Mouse (Mus musculus): ENCODE results near the gene Tmem131l.

Tmem131l gene

GRCm38 (mm10) chr3:83978497-83979410 lies 61.2 kb downstream of the Tmem131l start:
- DNase-seq (ENCODE audit: low spot score in 2 of 2): no peak

DNA sequence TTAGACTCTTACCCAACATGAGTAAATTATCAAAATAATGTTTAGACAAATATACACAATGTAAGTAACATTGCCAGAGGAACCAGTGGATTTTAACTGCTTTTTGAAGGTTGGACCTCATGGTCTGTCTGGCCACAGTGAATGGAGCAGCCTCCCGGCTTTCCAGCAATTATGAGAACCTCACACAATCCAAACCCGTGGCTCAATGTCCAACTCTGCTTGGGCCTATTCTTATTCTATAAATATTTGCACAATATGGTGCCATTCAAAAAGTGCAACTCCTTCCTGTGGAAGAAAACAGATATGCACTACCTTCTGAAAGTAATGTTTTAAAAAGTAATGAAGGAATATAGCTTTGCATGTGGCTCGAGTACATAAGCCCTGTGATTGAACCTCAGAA lies 62.2 kb downstream of the Tmem131l start:
- DNase-seq (ENCODE audit: low spot score in 2 of 2): no peak

GRCm38 (mm10) chr3:83976161-83976560 lies 63.8 kb downstream of the Tmem131l start:
- DNase-seq (ENCODE audit: low spot score in 2 of 2): no peak

- no peak for DNase-seq (ENCODE audit: low spot score in 2 of 2)
These were observed 66.6 kb downstream of the Tmem131l start for GRCm38 (mm10) chr3:83973339-83973738.

DNA sequence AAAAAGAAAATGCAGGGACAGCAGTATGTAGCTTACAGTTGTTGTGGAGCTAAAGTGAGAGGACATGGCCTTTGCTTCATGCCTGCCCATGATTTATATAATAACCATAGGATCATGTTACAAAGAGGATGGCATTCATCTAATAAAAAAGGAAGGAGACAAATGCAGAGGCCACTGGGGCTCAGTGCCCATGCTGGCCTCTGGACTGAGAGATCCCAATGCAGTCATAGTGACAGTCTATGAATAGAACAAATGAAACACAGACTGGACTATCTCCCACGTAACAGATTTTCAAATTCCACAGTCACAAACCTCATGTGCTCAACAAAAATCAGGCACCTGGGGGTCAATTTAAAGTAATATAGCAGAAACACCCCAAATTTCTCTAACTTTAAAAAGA lies 69.3 kb downstream of the Tmem131l start:
- no peak for DNase-seq (ENCODE audit: low spot score in 2 of 2)

DNA sequence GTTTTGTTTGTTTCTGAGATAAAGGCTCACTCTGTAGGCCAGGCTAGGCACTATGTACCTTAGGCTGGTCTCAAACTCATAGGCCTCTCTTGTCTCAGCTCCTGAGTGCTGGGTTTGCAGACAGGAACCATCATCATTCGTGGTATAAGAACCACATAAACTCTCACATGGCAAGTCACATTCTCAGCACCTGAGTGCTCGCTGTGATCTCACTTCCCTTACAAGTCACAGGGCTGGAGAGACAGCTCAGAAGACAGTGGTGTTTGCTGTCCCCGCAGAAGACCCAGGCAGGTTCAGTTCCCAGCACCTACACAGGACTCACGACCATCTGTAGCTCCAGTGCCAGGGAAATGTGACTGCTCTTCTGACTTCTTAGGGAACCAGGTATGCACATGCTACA lies 70.9 kb downstream of the Tmem131l start:
- DNase-seq (ENCODE audit: low spot score in 2 of 2): no peak

DNA sequence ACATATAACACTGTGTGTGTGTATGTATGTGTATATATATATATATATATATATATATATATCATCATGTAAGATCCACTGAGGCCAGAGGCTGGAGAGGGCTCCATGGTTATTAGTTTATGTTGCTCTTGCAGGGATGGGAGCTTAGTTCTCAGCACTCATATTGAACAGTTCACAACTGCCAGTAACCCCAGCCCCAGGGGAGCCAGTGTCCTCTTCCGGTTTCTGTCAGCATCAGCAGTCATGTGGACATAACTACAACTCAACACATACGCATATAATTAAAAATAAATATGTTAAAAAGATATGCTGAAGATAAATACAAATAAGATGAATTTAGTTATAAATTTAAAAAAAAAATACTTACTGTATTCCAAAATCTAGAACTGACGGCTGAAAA lies 72.2 kb downstream of the Tmem131l start:
- no peak for DNase-seq (ENCODE audit: low spot score in 2 of 2)

DNA sequence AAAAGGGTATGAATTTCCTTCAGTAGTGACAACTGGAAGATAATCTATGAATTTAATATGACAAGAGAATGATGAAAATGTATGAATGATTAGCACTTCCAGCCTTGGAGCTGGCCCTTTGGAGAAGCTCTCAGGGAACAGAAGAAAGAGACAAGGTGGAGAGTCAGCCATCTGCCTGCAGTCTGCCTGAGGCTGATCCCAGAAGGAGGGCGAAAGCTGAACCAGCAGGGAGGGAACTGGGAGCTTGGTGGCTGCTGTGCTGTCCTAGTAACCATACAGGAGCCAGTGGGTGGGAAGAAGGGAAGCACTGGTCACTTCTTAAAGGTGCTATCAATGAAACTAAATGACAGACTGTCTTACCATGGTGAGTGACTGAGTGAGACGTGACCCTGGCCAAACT lies 74.6 kb downstream of the Tmem131l start:
- no peak for DNase-seq (ENCODE audit: low spot score in 2 of 2)

DNA sequence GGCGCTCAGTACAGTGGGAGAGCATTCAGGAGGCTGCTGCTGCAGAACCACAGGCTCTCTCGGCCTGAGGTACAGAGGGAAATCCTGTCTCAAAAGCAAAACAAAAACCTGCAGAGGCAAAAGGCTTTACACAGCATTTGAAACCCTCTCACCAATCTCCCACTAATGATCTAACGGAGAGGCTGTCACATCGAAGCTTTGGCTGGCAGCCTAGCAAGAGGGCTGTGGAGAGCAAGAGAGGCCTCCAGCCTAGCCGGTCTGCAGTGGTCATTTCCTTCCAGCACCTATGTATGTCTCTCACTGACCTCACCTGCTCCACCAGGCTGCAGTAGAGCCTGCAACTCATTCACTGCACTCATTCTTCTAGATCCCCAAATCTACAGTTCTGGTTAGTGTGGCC lies 76.3 kb downstream of the Tmem131l start:
- DNase-seq (ENCODE audit: low spot score in 2 of 2): no peak

- DNase-seq (ENCODE audit: low spot score in 2 of 2): no peak
These were observed 77.4 kb downstream of the Tmem131l start for GRCm38 (mm10) chr3:83962571-83962970.

DNA sequence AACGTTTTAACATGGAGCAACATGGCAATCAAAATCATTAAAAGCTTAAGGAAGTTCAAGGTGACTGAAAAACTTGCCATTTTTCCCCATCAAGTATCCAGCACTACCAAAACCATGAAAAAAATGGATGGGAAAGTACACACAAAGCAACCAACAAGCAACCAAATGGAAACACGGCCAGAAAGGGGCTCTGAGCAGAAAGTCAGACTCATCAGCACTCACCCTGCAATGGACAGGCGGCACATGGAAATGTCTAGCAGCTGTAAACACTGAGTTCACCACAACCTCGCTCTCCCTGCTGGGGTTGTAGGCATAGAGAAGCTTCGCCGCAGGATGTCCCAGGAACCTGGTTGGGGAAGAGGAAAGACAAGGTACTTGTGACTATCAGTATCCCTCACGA lies 77.9 kb downstream of the Tmem131l start:
- DNase-seq (ENCODE audit: low spot score in 2 of 2): no peak

DNA sequence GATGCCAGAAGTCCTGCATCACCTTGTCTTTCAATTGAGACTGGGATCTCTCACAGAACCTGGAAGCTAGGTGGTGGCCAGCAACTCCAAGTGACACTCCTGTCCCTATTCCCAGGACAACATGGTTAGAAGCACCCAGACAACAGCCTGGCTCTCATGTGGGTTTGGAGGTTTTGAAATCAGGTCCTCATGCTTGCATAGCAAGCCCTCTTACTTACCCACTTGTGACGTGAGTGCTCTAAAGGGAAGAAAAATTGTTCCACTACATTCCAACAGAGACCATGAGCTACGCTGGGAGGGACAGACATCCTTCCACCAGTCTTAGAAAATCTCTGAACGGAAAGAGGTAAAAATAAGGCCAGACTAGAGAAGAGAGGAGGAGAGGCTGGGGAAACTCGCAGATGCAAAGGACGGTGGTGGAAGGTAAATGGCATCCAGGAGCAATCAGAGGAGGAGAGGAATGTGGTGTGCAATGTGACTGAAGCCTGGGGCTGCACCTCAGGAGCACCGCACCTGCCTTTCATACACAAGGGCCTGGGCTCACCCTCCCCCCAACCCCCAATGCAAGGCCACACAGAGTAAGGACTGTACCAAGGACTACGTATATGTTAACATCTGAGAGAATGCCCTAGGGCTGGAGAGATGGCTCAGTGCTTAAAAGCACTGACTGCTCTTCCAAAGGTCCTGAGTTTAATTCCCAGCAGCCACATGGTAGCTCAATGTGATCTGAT lies 80.9 kb downstream of the Tmem131l start:
- no peak for DNase-seq (ENCODE audit: low spot score in 2 of 2)

DNA sequence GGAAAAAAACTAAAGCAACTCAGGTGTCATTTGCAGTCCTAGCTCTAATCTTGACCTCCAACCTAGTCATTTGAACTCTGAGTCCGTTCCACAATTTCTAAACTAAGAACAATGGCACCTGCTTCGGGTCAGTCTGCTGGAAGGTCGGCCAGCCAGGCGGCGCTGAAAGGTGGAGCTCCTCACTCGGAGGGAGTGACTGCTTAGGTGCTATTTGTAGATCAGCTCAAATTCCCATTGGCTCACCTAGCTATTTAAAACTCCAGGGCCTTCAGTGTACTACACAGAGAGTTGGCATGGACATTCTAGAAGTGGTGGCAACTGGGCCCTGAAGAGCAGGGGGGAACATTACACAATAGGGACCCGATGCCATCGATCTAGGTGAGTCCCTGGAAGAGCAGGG lies 86.1 kb downstream of the Tmem131l start:
- DNase-seq (ENCODE audit: low spot score in 2 of 2): no peak

DNA sequence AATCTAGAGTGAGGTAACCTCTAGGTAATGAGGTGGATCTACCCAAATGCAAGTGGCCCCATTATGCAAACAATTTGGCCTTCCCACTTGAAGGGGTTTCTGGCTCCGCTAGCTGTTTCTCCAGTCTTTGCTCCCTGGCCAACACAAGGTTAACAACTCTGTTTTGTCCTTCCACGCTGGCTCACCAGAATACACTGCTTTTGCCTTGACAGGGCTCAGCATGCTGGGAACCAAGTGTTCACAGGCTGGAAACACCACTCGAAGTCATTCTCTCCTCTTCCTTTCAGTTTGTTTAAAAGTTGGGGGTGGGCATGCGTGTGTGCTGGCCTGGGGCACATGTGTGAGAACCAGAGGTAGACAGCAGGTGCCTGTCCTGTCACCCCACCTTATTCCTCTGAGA lies 91.2 kb downstream of the Tmem131l start:
- no peak for DNase-seq (ENCODE audit: low spot score in 2 of 2)

DNA sequence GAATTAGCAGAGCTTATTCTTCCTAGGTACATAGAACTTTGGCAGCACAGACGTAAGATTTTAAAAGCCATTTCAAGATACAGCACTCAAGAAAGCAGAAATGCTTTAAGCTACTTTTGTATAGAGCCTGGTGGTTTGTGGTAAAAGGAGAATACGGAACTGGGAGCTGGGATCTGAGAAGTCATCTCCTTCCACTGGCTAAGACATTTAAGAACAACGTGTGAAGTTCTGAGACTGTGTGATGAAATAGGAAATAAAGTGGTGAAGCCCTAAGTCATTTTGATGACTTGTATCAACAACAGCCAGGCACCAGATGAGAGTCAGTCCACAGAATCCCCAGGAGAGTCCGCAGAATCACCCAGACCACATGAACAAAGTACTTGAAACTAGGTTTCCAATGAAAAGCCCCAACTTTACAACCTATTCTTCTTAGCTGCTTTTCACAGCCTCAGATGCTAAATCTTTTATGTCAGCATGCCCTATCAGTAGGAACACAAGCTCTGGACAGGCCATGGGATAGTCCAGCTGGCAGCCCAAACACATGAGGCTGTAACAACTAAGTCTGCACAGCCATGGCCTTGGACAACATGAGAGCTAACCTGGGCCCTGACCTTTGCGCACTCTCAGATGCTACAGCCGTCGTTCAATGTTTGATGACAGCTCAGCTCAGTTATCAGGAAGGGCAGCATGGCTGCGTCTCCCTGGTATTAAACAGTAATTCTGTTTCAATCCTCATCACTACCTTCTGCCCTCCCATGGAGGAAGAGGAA lies 92.3 kb downstream of the Tmem131l start:
- DNase-seq (ENCODE audit: low spot score in 2 of 2): no peak

DNA sequence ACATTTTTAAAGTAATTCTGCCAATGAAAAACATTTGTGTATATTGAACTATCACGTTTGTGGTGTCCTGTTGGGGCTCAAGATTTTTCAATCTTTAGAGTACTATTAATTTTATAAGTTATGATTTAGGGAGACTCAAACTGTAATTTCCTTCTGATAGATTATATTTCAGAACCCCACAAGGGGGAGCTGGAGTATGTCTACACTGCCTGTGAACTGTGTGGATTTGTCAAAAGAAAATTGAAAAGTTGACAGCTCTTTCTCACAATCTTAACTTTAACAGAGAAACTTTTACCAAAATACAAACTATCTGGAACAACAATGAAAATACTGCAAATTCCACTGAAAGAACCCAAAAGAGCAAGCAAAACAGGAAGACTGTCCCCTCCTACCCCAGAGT lies 93.1 kb downstream of the Tmem131l start:
- no peak for DNase-seq (ENCODE audit: low spot score in 2 of 2)

DNA sequence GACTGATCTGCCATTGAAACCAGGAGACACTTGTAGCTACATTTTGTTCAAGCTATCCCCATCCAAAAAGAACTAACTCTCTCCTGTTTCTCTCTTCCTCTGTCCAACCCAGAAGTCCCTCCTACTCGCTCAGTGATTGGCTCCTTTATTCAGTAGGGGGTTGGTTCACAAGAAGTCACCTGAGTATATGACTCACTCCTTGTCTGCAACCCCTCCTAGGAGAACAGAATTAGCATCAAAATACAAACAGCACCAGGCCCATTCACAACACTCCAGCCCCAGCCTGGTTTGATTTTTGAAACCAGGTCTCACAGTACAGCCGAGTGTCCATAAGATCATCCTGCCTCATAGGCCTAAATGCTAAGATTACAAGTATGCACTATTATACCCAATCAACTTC lies 96.3 kb downstream of the Tmem131l start:
- DNase-seq (ENCODE audit: low spot score in 2 of 2): no peak

- no peak for DNase-seq (ENCODE audit: low spot score in 2 of 2)
These were observed 96.8 kb downstream of the Tmem131l start for GRCm38 (mm10) chr3:83943212-83943611.

GRCm38 (mm10) chr3:83941921-83942320 lies 98.1 kb downstream of the Tmem131l start:
- no peak for DNase-seq (ENCODE audit: low spot score in 2 of 2)

DNA sequence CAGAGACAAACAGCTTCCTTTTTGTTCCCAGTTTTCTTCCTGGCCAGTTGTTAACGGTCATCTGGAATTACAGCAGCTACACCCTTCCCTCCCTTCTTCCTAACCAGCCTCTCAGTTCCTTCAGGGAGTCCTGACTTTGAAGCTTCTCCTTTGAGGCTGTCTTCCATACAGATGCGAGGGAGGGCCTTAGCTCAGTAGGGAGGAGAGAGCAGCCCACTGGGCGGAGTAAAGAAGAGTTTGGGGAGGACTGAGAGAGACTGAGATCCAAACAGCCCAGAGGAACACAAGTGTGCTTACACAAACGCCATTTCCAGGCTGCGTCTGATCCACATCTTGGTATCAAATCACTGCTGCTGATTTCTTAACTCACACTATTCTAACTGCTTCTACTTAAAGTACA lies 101.1 kb downstream of the Tmem131l start:
- DNase-seq (ENCODE audit: low spot score in 2 of 2): no peak

DNA sequence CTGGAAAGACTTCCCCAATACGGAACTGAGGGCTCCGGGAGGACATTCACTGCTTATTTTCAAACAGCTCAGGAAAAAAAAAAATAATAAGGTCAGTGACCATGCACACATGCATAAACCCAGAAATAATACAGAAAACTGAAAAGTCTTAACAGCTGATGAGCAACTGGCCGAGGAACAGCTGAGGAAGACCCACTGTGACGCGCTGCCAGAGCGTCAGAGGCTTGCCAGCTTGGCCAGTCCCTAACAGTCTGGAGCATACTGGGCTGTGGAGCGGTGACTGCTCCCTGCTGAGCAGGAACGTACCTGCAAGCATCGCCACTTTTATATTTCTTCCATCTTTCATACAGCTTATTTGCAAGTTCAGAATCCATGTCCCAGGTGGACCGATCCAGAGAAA lies 105.5 kb downstream of the Tmem131l start:
- no peak for DNase-seq (ENCODE audit: low spot score in 2 of 2)

DNA sequence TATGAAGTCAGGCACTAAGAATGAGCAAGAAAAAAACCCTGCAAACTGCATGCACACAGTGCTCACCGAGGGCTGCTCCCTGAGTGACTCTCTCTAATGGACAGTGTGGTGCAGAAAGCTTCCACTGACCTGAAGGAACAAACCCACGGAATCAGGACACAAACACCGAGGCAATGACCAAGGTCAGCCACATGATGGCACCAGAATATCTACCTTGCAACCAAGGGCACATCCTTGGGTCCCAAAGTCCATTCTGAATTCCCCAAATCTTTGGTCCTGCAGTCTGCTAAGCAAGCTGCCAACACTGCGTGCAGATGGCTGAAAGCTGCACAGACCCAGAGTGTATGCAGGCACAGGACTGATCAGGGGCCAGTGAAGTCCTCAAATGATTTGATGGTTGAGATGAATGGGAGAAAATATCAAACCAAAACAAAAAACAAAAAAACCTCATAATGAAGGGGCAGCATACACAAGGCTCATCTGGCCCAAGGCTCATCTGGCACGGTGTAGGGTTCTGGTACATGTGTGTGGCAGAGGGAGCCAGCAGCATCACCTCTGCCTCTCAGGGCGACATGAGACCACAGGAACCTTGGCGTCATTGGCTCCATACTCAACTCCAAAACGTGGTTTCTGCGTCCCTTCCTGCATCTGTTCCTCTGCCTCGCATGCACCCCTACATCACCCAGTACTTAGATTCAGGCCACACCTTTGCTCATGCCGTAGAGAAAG lies 124.0 kb downstream of the Tmem131l start:
- DNase-seq (ENCODE audit: low spot score in 2 of 2): peak in 1 of 2 experiments; percentile 21

Data from right cerebral cortex, postnatal 36 days (tissue).